Comparison of ENCODE assay signal across 22 mouse cellular contexts in genomic region chr5:38090111-38090510, GRCm38 (mm10). TPM values are rescaled to one million over a fixed set of nuclear protein-coding genes. Genes with fewer than 3 reads are reported as not detected.
DNase-seq lines count a peak whose midpoint lies in the region; ATAC-seq lines count a peak whose summit lies in the region.
"Had no signal": no experiment of that assay in that cellular context is flagged by ENCODE, and none has a peak within 500 bp of the region (broad histone marks: within the 10 kb centered on the region; RNA-seq: fewer than 3 reads in every experiment).

No protein-coding gene starts in this region.

- no peaks in the 10 kb centered on the region for H3K27me3 ChIP-seq in embryonic facial prominence, embryonic 13.5 days
- peaks cover 27% of the 10 kb centered on the region for H3K27me3 ChIP-seq in embryonic facial prominence, embryonic 10.5 days (replicated peaks; ENCODE audit: low read depth, poor library complexity, severe bottlenecking)
- no peaks in the 10 kb centered on the region for H3K27me3 ChIP-seq in heart, embryonic 10.5 days (ENCODE audit: insufficient read depth, poor library complexity, severe bottlenecking)
- H3K27me3 ChIP-seq: CH12.LX; forebrain, embryonic 13.5 days; forebrain, embryonic 15.5 days; Patski had no signal

- peak overlapping the region; percentile 8; the same call in 1 of the 2 replicates for H3K27ac ChIP-seq in embryonic facial prominence, embryonic 13.5 days
- no peak overlapping the region for H3K27ac ChIP-seq in embryonic facial prominence, embryonic 10.5 days (replicated peaks)
- H3K27ac ChIP-seq in heart, embryonic 10.5 days: no peak overlapping the region
- H3K27ac ChIP-seq: forebrain, embryonic 13.5 days; forebrain, embryonic 15.5 days had no signal

- peaks cover 30% of the 10 kb centered on the region for H3K4me1 ChIP-seq in embryonic facial prominence, embryonic 13.5 days
- peaks cover 37% of the 10 kb centered on the region for H3K4me1 ChIP-seq in embryonic facial prominence, embryonic 10.5 days
- H3K4me1 ChIP-seq in heart, embryonic 10.5 days: peaks cover 9% of the 10 kb centered on the region

- H3K9ac ChIP-seq in embryonic facial prominence, embryonic 13.5 days: no peak overlapping the region
- H3K9ac ChIP-seq: forebrain, embryonic 13.5 days; forebrain, embryonic 15.5 days; forebrain, postnatal 0 days had no signal

- H3K9me3 ChIP-seq in embryonic facial prominence, embryonic 13.5 days: no peaks in the 10 kb centered on the region
- H3K9me3 ChIP-seq in embryonic facial prominence, embryonic 10.5 days: no peaks in the 10 kb centered on the region
- H3K9me3 ChIP-seq in heart, embryonic 10.5 days: no peaks in the 10 kb centered on the region
- H3K9me3 ChIP-seq: forebrain, embryonic 13.5 days; forebrain, embryonic 15.5 days; G1E had no signal

- H3K4me2 ChIP-seq in embryonic facial prominence, embryonic 13.5 days: no peak overlapping the region
- H3K4me2 ChIP-seq: forebrain, embryonic 13.5 days; forebrain, embryonic 15.5 days had no signal

- WGBS in embryonic facial prominence, embryonic 13.5 days: 71% methylated on average over 3 of the region's 3 CpGs
- WGBS in embryonic facial prominence, embryonic 10.5 days: 72% methylated on average over 3 of the region's 3 CpGs
- 72% methylated on average over 3 of the region's 3 CpGs for WGBS in heart, embryonic 10.5 days

- H3K36me3 ChIP-seq in embryonic facial prominence, embryonic 13.5 days: peaks cover 3% of the 10 kb centered on the region; the same call in 1 of the 2 replicates
- H3K36me3 ChIP-seq in embryonic facial prominence, embryonic 10.5 days (replicated peaks): no peaks in the 10 kb centered on the region
- H3K36me3 ChIP-seq in heart, embryonic 10.5 days: no peaks in the 10 kb centered on the region
- H3K36me3 ChIP-seq: forebrain, embryonic 15.5 days had no signal

- DNase-seq in embryonic facial prominence, embryonic 10.5 days (ENCODE audit: low spot score): no peak
- peak; percentile 59 for DNase-seq in heart, embryonic 10.5 days (ENCODE audit: low spot score)
- no peak for DNase-seq in heart, adult 8-10 months (ENCODE audit: low spot score)
- DNase-seq in fibroblast of lung, adult 2 months (ENCODE audit: low read depth): peak; percentile 84
- DNase-seq: adrenal gland, adult 8-10 months; adrenal gland, postnatal 14 days; adrenal gland, postnatal 36 days; B cell, adult 2 months; cerebellum, adult 11-12 months; cerebellum, adult 2 months; cerebellum, adult 9-10 months; cerebellum, postnatal 10 days; cerebellum, postnatal 25 days; forebrain, postnatal 0 days had no signal

- no peak overlapping the region for H3K4me3 ChIP-seq in embryonic facial prominence, embryonic 13.5 days
- no peak overlapping the region for H3K4me3 ChIP-seq in embryonic facial prominence, embryonic 10.5 days
- no peak overlapping the region for H3K4me3 ChIP-seq in heart, embryonic 10.5 days
- H3K4me3 ChIP-seq: forebrain, embryonic 13.5 days; forebrain, embryonic 15.5 days had no signal

- no peak for ATAC-seq in embryonic facial prominence, embryonic 13.5 days (ENCODE audit: insufficient number of reproducible peaks, insufficient read depth, low FRiP score, low TSS enrichment, low read depth)
- ATAC-seq: activated CD4-positive, CD25-positive, alpha-beta regulatory T cell, adult 4 months; CD4-positive, CD25-positive, alpha-beta regulatory T cell, adult 4 months; Patski had no signal

RNA-seq across cellular contexts. Expression of gene Stx18, which starts 51.6 kb away (rescaled TPM):
- 61.7 and 67.5 TPM in 2 replicates for polyA plus RNA-seq in embryonic facial prominence, embryonic 13.5 days (2015; fragmentation: Nextera tagmentation; extraction: Ambion mirVana)
- polyA plus RNA-seq in embryonic facial prominence, embryonic 10.5 days (2016; fragmentation: Nextera tagmentation; extraction: Ambion mirVana): 54.8 and 55.8 TPM in 2 replicates
- polyA plus RNA-seq in heart, embryonic 10.5 days (2016; fragmentation: Nextera tagmentation; extraction: Ambion mirVana): 37.2 and 43.0 TPM in 2 replicates
- 10 to 100 TPM; 14.1 to 17.5 (median 14.4) TPM for total RNA-seq in heart, adult 8-10 months (2022)

Comparison
In these comparisons a context has a peak if more than half of its experiments do, and no peak if none do; other contexts are left out.
1. DNase-seq: peak in heart, embryonic 10.5 days (single experiment) and fibroblast of lung, adult 2 months (single experiment); none in embryonic facial prominence, embryonic 10.5 days (single experiment) and heart, adult 8-10 months (single experiment).